Mouse (Mus musculus): ENCODE results near the gene Ppm1l. TPM values are rescaled to one million over a fixed set of nuclear protein-coding genes. Genes with fewer than 3 reads are reported as not detected.

The Ppm1l gene
- total and polyA plus RNA-seq, 2 experiments from 2014 or later, result 20.1 to 31.8 TPM

- H3K4me2 ChIP-seq (ENCODE audit: low read depth, low read length, poor library complexity, severe bottlenecking), result no peak overlapping the region
Measured at GRCm38 (mm10) chr3:69515730-69516350, 199.2 kb downstream of the Ppm1l start.

GRCm38 (mm10) chr3:69519188-69519587 is 202.5 kb downstream of the Ppm1l start:
- Histone ChIP-seq H3K9me3 (ENCODE audit: low read length) (no peaks in the 10 kb centered on the region), H3K4me2 (ENCODE audit: low read depth, low read length, poor library complexity, severe bottlenecking) (no peak overlapping the region), H3K4me1 (ENCODE audit: insufficient read depth, low read length) (no peaks in the 10 kb centered on the region), H3K27me3 (ENCODE audit: insufficient read depth, low read length) (no peaks in the 10 kb centered on the region), H3K9ac (replicated peaks; ENCODE audit: low read length, poor library complexity, severe bottlenecking) (no peak overlapping the region), H3K27ac (ENCODE audit: low read depth, low read length) (no peak overlapping the region), H3K4me3 (ENCODE audit: low read depth, low read length) (no peak overlapping the region), H3K36me3 (ENCODE audit: insufficient read depth, low read length) (no peaks in the 10 kb centered on the region)
- DNase-seq (ENCODE audit: low spot score) (no peak), ATAC-seq (ENCODE audit: low FRiP score) (no peak)
- 84% methylated on average over 9 of the region's 9 CpGs for WGBS
- no peak for TF ChIP-seq CTCF (IDR thresholded peaks at IDR 0.05)

More at GRCm38 (mm10) chr3:69515730-69516350, 199.2 kb downstream of the Ppm1l start:
- Histone ChIP-seq H3K27ac (ENCODE audit: low read depth, low read length) (no peak overlapping the region), H3K27me3 (ENCODE audit: insufficient read depth, low read length) (no peaks in the 10 kb centered on the region), H3K36me3 (ENCODE audit: insufficient read depth, low read length) (no peaks in the 10 kb centered on the region), H3K9me3 (ENCODE audit: low read length) (no peaks in the 10 kb centered on the region), H3K4me3 (ENCODE audit: low read depth, low read length) (no peak overlapping the region), H3K4me1 (ENCODE audit: insufficient read depth, low read length) (no peaks in the 10 kb centered on the region), H3K9ac (replicated peaks; ENCODE audit: low read length, poor library complexity, severe bottlenecking) (no peak overlapping the region)
- DNase-seq (ENCODE audit: low spot score), result no peak
- no peak for ATAC-seq (ENCODE audit: low FRiP score)
- no peak for TF ChIP-seq CTCF (IDR thresholded peaks at IDR 0.05)
- WGBS, result 74% methylated on average over 13 of the region's 13 CpGs

- Histone ChIP-seq H3K9ac (replicated peaks; ENCODE audit: low read length, poor library complexity, severe bottlenecking) (no peak overlapping the region), H3K4me2 (ENCODE audit: low read depth, low read length, poor library complexity, severe bottlenecking) (no peak overlapping the region), H3K36me3 (ENCODE audit: insufficient read depth, low read length) (no peaks in the 10 kb centered on the region), H3K27me3 (ENCODE audit: insufficient read depth, low read length) (no peaks in the 10 kb centered on the region), H3K9me3 (ENCODE audit: low read length) (no peaks in the 10 kb centered on the region), H3K4me3 (ENCODE audit: low read depth, low read length) (no peak overlapping the region), H3K27ac (ENCODE audit: low read depth, low read length) (peak overlapping the region; percentile 38), H3K4me1 (ENCODE audit: insufficient read depth, low read length) (no peaks in the 10 kb centered on the region)
- no peak for ATAC-seq (ENCODE audit: low FRiP score)
- DNase-seq (ENCODE audit: low spot score), result peak; percentile 77
- 80% methylated on average over 21 of the region's 21 CpGs for WGBS
- TF ChIP-seq CTCF (IDR thresholded peaks at IDR 0.05), result no peak
Measured at GRCm38 (mm10) chr3:69519789-69520558, 203.3 kb downstream of the Ppm1l start.

- Histone ChIP-seq H3K9me3 (ENCODE audit: low read length) (no peaks in the 10 kb centered on the region), H3K9ac (replicated peaks; ENCODE audit: low read length, poor library complexity, severe bottlenecking) (no peak overlapping the region), H3K36me3 (ENCODE audit: insufficient read depth, low read length) (no peaks in the 10 kb centered on the region), H3K27ac (ENCODE audit: low read depth, low read length) (no peak overlapping the region), H3K4me3 (ENCODE audit: low read depth, low read length) (no peak overlapping the region), H3K27me3 (ENCODE audit: insufficient read depth, low read length) (no peaks in the 10 kb centered on the region), H3K4me1 (ENCODE audit: insufficient read depth, low read length) (no peaks in the 10 kb centered on the region), H3K4me2 (ENCODE audit: low read depth, low read length, poor library complexity, severe bottlenecking) (no peak overlapping the region)
- TF ChIP-seq CTCF (IDR thresholded peaks at IDR 0.05), result no peak
- DNase-seq (ENCODE audit: low spot score) (no peak), ATAC-seq (ENCODE audit: low FRiP score) (no peak)
- WGBS, result 88% methylated on average over 3 of the region's 3 CpGs
Measured at GRCm38 (mm10) chr3:69522270-69522669, 205.6 kb downstream of the Ppm1l start.

- no peak for TF ChIP-seq CTCF (IDR thresholded peaks at IDR 0.05)
- Histone ChIP-seq H3K4me2 (ENCODE audit: low read depth, low read length, poor library complexity, severe bottlenecking) (no peak overlapping the region), H3K4me1 (ENCODE audit: insufficient read depth, low read length) (no peaks in the 10 kb centered on the region), H3K27me3 (ENCODE audit: insufficient read depth, low read length) (no peaks in the 10 kb centered on the region), H3K27ac (ENCODE audit: low read depth, low read length) (no peak overlapping the region), H3K9ac (replicated peaks; ENCODE audit: low read length, poor library complexity, severe bottlenecking) (no peak overlapping the region), H3K4me3 (ENCODE audit: low read depth, low read length) (no peak overlapping the region), H3K36me3 (ENCODE audit: insufficient read depth, low read length) (no peaks in the 10 kb centered on the region), H3K9me3 (ENCODE audit: low read length) (no peaks in the 10 kb centered on the region)
- ATAC-seq (ENCODE audit: low FRiP score), result no peak
- DNase-seq (ENCODE audit: low spot score), result no peak
- WGBS, result 83% methylated on average over 8 of the region's 8 CpGs
Measured at GRCm38 (mm10) chr3:69524356-69525071, 207.9 kb downstream of the Ppm1l start.
